Mouse (Mus musculus) ES-E14 (cell line): Measurements from ENCODE around the gene Rad54l2.

Source experiments
- CHD2 ChIP-seq: IDR thresholded peaks from 2 replicates; pipeline ENCODE4 v1.6.1; 2014; ENCODE audit warnings: mild to moderate bottlenecking, low read depth, low read length, inconsistent platforms
- MAFK ChIP-seq: IDR thresholded peaks from 2 replicates; pipeline ENCODE4 v1.6.1; 2014; ENCODE audit warnings: mild to moderate bottlenecking, low read depth, low read length, inconsistent platforms; ENCODE audit not compliant: insufficient read depth

DNA sequence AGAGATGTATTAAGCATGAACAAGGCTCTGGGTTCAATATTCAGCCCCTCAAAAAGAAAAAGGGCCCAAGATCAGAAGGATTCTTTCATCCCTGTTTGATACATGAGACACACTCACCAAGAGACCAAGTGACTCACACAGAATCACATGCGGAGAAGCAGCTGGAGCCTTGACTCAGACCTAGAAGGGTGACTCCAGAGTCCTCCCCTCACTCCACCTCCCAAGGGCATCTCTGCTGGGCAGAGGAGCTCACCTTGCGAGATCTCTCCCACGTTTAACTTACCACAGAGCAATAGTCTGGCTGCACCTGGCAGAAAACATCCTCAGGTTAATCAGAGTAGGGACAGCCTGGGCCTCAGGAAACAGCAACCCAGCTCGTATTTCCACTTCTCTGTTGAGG lies 110.8 kb downstream of the Rad54l2 start:
- TF ChIP-seq MAFK (no peak), CHD2 (no peak)
